Mouse (Mus musculus) B cell, adult 2 months (primary cell): ENCODE data around the gene Gxylt1.
"Not testable (repeated sequence)": the region's sequence is repeated elsewhere in the genome, so short reads cannot be mapped to it uniquely, and the experiment has no call there.

ENCODE experiments used
- DNase-seq, 2 experiments: peaks; one replicate each; pipeline ENCODE4 v3.0.0; 2022

The Gxylt1 gene

GRCm38 (mm10) chr15:93262818-93263217 is 12.2 kb downstream of the Gxylt1 start:
- DNase-seq, result no peak

DNA sequence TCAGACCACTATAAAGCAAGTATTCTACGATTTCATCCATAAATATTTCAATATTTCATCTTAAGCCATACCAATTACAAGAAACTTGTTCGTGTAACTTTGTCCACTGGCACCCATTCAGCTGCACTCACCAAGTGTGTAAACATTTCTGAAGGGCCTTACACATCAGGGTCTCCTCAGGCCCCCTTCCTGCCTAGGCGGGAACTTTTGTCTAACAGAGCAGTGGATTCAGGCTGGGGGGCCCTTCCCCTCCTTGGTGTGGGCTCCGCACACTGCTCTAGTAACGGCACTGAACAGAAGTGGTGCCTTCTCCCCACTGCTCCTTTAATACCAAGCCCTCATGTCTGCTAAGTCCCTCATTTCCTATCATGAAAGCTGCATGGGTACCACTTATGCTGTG is 12.7 kb downstream of the Gxylt1 start:
- DNase-seq, result no peak

GRCm38 (mm10) chr15:93259933-93260332 is 15.0 kb downstream of the Gxylt1 start:
- no peak for DNase-seq

DNA sequence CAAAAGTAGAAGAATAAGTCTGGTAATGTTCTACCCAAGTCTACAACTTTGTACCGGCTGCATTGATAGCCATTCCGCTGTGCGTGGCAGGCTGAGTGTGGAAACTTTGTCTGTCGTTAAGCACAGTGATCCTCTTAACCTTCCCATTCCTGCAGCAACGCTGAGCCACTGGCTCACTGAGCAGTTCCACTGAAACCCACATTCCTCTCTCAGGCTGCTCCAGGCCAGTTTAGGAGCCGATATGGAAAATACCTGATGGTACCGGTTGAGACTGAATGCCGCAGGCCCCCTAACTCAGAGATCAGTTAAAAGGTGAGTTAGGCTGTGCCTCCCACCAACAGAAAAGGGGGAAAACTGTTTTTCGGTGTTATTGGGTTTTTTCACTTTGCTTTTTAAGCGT is 19.7 kb downstream of the Gxylt1 start:
- DNase-seq, result no peak

GRCm38 (mm10) chr15:93253172-93253571 is 21.8 kb downstream of the Gxylt1 start:
- DNase-seq, result no peak

DNA sequence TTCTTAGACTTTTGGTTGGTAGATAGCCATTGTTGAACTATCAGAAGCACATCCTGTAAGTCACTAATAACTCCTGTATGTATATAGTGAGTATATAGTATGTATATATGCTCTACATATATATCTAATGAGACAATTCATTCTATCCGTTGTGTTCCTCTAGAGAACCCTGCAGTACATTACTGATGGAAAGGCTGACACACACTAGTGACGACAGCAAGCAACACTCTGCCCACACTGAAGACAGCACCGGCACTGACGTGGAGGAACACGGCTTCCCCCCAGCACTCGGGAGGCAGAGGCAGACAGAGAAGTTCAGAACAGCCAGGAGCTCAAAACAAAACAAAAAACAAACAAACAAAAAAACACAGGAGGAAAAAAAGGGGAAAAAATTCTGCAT is 22.6 kb downstream of the Gxylt1 start:
- no peak for DNase-seq

DNA sequence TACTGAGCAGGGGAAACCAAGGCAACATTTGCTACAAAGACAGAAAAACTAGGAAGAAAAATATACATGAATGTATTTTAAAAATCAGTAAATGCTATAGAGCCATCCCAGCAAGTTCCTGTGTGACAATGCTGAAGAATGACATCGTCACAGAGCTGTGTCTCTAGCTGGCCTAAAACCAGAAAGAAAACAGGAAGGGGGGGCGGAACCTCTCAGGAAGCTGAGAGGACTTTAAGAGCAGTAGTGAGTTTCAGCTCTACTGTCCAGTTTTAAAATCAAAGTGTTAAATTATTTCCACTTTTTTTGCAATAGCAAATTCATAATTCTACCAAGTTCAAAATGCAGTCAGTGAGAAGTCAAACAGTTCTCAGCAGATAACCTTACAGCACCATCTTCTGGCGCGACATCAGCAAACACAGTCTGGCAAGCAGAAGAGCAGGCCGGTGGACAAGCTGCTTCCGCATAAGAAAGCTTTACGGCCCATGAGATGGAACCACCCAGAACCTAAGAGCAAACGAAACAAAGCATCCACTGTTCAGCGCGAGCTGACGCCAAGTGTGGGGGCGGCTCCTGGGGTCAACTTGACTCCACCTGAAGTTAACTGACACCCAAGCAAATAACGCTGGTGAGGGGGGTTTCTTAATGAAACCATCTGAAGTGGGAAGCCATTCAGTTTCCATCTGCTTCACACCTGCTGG is 23.3 kb downstream of the Gxylt1 start:
- DNase-seq, result peak; percentile 17 to 20

GRCm38 (mm10) chr15:93243202-93243601 is 31.8 kb downstream of the Gxylt1 start:
- no peak for DNase-seq

DNA sequence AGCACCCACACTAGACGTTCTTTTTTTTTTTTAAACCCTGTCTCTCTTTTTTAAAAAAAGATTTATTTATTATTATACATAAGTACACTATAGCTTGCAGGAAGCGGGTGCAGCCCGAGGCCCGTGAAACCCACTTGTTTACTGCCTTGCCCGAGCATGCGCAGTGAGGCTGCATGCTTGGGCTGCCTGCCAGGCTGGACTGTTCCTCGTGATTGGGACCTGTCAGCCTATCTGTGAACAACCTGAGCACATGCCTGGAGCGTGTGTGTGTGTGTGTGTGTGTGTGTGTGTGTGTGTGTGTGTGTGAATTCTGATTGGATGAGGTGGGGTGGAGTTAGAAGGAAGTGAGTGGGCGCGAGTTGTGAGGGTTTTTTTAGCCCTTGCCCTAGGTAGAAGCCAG is 38.5 kb downstream of the Gxylt1 start:
- DNase-seq, result not testable (repeated sequence)

GRCm38 (mm10) chr15:93229028-93229427 is 46.0 kb downstream of the Gxylt1 start:
- DNase-seq, result no peak

DNA sequence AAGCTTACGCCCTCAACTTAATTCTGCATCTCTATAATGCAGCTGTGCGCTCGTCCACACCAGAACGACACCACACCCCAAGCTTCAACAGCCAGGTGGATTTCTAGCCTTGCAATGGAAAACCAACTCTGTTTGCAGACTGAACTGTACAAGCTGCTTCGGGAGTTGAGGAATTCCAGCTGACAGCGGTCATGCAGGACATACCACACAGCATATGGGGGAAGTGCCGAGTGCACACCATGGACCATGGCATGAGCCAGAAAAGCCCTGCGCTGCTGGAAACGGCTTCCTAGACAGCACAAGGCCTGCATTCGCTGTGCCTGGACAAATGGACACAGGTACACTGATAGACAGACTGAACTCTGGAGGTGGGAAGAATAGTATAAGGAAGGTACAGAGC is 46.6 kb downstream of the Gxylt1 start:
- no peak for DNase-seq

DNA sequence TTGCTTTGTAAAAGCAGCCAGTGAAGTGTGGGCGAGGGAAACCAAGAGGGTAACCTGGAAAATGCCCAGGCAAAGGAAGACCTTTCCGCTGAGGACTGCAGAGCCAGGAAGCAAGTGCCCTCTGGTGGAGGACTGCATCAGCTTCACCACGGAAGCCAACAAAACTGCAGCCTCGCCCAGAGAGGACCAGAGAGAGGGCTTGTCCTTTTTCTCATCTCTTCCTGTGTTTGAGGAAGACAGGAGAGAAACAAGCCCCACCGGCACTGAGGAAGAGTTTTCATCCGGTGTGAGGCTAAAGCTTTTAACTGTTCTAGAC is 47.3 kb downstream of the Gxylt1 start:
- DNase-seq, result no peak

DNA sequence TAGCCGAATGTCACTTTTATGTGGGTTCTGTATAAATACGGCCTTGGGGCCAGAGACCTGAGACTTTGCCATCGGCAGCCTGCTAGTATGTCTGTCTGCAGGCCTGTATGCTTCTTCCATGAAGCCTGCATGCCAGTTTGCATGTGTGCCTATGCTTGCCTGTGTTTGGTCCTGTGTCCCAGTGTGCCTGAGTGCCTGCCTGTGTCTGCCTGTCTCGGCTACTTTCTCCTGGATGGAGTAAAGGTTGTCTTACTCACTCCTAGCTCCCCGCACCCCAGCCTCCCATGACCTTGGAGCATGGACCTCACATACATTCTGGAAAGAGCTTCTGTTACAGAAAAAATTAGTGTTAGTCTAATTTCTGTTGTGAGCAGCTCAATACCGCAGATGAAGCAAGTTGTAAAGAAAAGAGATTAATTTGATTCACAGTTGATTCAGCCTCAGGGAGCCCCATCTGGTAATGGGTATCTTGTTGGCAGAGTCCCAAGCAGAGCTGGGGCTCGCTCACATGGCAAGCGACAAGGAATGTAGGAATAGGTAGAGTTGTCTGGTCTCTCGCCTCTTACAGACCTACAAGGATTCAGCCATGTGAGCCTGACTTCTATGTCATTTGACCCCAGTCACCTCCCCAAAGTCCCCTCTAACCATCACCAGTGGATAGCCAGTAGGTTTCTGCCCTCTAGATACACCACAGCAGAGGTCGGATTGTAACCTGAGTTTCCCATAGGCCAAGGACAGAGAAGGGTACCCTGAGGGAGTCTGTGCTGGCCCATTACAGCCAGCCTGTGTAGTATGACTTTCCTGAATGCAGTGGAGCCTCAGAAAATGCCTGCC is 47.8 kb downstream of the Gxylt1 start:
- DNase-seq, result no peak

- no peak for DNase-seq
These were observed 52.5 kb downstream of the Gxylt1 start for GRCm38 (mm10) chr15:93222475-93222874.

- no peak for DNase-seq
These were observed 62.4 kb downstream of the Gxylt1 start for GRCm38 (mm10) chr15:93212617-93213016.

DNA sequence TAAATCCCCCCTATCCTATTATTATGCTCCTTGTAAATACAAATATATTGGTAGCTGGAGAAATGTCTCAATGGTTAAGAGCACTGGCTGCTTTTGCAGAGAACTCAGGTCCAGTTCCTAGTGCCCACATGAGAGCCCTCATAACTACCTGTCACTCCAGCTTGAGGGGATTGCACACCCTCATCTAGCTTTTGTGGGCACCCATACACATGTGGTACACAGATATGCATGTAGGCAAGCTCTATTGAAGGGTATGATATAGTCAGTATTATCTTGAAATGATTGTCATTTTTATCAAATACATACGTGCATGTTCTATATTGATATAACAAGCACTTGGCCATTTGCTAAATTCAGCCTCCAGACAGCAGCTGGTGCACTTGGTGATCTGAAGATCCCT is 70.1 kb downstream of the Gxylt1 start:
- no peak for DNase-seq

DNA sequence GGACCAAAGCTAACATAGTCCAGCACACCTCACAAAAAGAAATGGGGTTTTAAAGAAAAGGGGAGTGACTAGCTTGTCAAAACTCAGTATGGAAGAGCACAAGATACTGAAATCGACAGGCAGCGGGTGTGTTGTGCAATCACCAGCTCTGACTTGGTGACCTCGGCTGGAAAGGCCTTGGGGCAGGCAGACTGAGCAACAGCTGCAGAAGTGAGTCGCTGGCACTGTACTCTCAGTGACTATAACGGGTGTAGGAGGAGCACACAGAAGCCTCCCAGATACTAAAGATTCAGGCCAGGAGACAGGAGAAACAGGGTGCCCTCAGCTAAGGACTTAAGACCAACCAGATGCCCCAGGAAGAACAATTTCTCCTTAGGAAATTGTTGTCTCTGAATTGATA is 73.0 kb downstream of the Gxylt1 start:
- no peak for DNase-seq

GRCm38 (mm10) chr15:93191387-93192145 is 83.4 kb downstream of the Gxylt1 start:
- DNase-seq, result no peak
